Mouse (Mus musculus): ENCODE results near the gene Dbnl. TPM values are rescaled to one million over a fixed set of nuclear protein-coding genes. Genes with fewer than 3 reads are reported as not detected.

The Dbnl gene
- polyA plus RNA-seq, 1 experiment from 2014 or later: 113 TPM

DNA sequence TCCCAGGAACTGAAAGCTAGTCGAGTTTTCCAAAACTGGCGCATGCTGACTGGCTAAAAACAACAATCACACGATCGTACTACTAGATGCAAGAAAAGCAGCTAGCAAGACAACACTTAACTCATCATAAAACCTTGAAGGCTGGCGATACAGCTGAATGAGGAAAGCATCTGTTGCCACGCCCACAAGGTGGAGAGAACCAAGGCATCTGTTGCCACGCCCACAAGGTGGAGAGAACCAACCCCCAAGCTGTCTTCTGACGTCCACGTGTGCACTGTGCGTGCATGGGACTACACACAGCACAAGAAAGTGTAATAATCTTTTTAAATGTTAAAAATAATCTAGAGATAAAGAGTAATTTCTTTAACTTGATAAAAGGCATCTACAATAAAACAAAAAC lies 25.1 kb downstream of the Dbnl start:
- 76% methylated on average over 10 of the region's 10 CpGs for WGBS
- Histone ChIP-seq H3K4me3 (ENCODE audit: low read length) (no peak overlapping the region), H3K27me3 (ENCODE audit: control insufficient read depth, insufficient read depth, low read length) (no peaks in the 10 kb centered on the region), H3K27ac (ENCODE audit: low read depth, low read length) (no peak overlapping the region), H3K4me2 (replicated peaks; ENCODE audit: low read depth, low read length) (no peak overlapping the region), H3K4me1 (ENCODE audit: control insufficient read depth, insufficient read depth, low read length) (no peaks in the 10 kb centered on the region), H3K36me3 (ENCODE audit: control insufficient read depth, insufficient read depth, low read length) (no peaks in the 10 kb centered on the region), H3K9ac (ENCODE audit: low read depth, low read length) (no peak overlapping the region), H3K9me3 (ENCODE audit: control insufficient read depth, low read length) (no peaks in the 10 kb centered on the region)
- no peak for ATAC-seq (ENCODE audit: low FRiP score, low TSS enrichment)

- WGBS: 69% methylated on average over 2 of the region's 2 CpGs
- Histone ChIP-seq H3K27ac (ENCODE audit: low read depth, low read length) (no peak overlapping the region), H3K9ac (ENCODE audit: low read depth, low read length) (no peak overlapping the region), H3K4me3 (ENCODE audit: low read length) (no peak overlapping the region), H3K4me1 (ENCODE audit: control insufficient read depth, insufficient read depth, low read length) (no peaks in the 10 kb centered on the region), H3K27me3 (ENCODE audit: control insufficient read depth, insufficient read depth, low read length) (no peaks in the 10 kb centered on the region), H3K36me3 (ENCODE audit: control insufficient read depth, insufficient read depth, low read length) (no peaks in the 10 kb centered on the region), H3K9me3 (ENCODE audit: control insufficient read depth, low read length) (no peaks in the 10 kb centered on the region), H3K4me2 (replicated peaks; ENCODE audit: low read depth, low read length) (no peak overlapping the region)
- no peak for ATAC-seq (ENCODE audit: low FRiP score, low TSS enrichment)
Observed at GRCm38 (mm10) chr11:5819223-5819622, 30.9 kb downstream of the Dbnl start.

DNA sequence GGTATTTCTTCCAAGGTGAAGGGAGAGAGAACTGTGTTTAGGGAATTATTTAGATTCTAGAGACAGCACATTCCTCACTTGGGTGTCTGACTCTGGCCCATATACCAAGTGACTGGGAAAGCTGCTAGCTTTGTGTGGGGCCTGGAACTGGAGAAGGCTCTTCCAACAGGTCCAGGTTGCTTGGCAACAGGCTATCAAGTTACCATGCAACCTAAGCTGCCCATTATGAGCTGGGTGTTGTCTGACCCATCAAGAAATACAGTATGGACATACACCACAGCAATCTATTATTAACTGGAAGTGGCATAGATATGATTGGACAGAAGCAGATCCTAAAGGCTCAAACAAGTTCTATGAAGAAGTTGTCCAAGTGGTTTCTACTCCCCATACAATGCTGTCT lies 37.1 kb downstream of the Dbnl start:
- H3K4me2 ChIP-seq (replicated peaks; ENCODE audit: low read depth, low read length): no peak overlapping the region
- no peak for ATAC-seq (ENCODE audit: low FRiP score, low TSS enrichment)
- no peaks in the 10 kb centered on the region for H3K4me1 ChIP-seq (ENCODE audit: control insufficient read depth, insufficient read depth, low read length)
- no peaks in the 10 kb centered on the region for H3K27me3 ChIP-seq (ENCODE audit: control insufficient read depth, insufficient read depth, low read length)
- H3K9ac ChIP-seq (ENCODE audit: low read depth, low read length): no peak overlapping the region
- no peak overlapping the region for H3K27ac ChIP-seq (ENCODE audit: low read depth, low read length)
- no peak overlapping the region for H3K4me3 ChIP-seq (ENCODE audit: low read length)
- no peaks in the 10 kb centered on the region for H3K9me3 ChIP-seq (ENCODE audit: control insufficient read depth, low read length)
- peaks cover 19% of the 10 kb centered on the region for H3K36me3 ChIP-seq (ENCODE audit: control insufficient read depth, insufficient read depth, low read length)

GRCm38 (mm10) chr11:5827931-5828330 lies 39.6 kb downstream of the Dbnl start:
- ATAC-seq (ENCODE audit: low FRiP score, low TSS enrichment): no peak
- Histone ChIP-seq H3K9me3 (ENCODE audit: control insufficient read depth, low read length) (no peaks in the 10 kb centered on the region), H3K9ac (ENCODE audit: low read depth, low read length) (no peak overlapping the region), H3K36me3 (ENCODE audit: control insufficient read depth, insufficient read depth, low read length) (peaks cover 38% of the 10 kb centered on the region), H3K4me3 (ENCODE audit: low read length) (no peak overlapping the region), H3K4me2 (replicated peaks; ENCODE audit: low read depth, low read length) (no peak overlapping the region), H3K27me3 (ENCODE audit: control insufficient read depth, insufficient read depth, low read length) (no peaks in the 10 kb centered on the region), H3K27ac (ENCODE audit: low read depth, low read length) (no peak overlapping the region), H3K4me1 (ENCODE audit: control insufficient read depth, insufficient read depth, low read length) (no peaks in the 10 kb centered on the region)
- 87% methylated on average over 5 of the region's 5 CpGs for WGBS

DNA sequence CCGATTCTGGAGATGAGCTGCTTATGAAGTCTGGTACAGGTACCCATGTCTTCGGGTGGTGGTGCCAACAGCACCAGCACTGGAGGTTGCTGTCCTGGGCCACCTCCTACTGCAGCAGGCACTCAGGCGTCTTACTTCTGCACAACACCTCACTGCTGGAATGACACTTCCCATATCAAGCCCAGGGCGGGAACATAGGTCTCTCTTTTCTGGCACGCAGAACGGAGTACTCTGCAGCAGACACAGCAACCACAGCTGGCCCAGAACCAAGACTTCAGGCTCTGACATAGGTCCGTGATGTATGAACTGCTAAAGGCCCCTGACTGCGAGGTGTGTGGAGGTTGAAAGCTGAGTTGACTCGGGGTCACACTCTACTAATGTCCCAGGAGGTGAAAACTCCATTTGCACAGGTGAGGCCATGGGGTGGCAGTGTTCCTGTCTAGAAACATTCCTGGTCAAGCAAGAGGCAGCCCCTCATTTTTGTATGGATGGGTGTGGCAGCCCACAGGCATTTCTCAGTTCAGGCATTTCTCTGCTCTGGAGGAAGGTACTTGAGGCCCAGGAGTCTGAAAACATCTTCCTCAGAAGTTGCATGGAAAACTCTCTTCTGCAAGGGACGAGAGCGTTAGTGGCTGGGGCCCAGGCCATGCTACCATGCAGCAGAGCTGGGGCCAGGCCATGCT lies 40.4 kb downstream of the Dbnl start:
- H3K9ac ChIP-seq (ENCODE audit: low read depth, low read length): no peak overlapping the region
- H3K27me3 ChIP-seq (ENCODE audit: control insufficient read depth, insufficient read depth, low read length): no peaks in the 10 kb centered on the region
- WGBS: 88% methylated on average over 11 of the region's 11 CpGs
- no peaks in the 10 kb centered on the region for H3K4me1 ChIP-seq (ENCODE audit: control insufficient read depth, insufficient read depth, low read length)
- ATAC-seq (ENCODE audit: low FRiP score, low TSS enrichment): no peak
- peaks cover 41% of the 10 kb centered on the region for H3K36me3 ChIP-seq (ENCODE audit: control insufficient read depth, insufficient read depth, low read length)
- H3K27ac ChIP-seq (ENCODE audit: low read depth, low read length): no peak overlapping the region
- H3K9me3 ChIP-seq (ENCODE audit: control insufficient read depth, low read length): no peaks in the 10 kb centered on the region
- no peak overlapping the region for H3K4me3 ChIP-seq (ENCODE audit: low read length)
- H3K4me2 ChIP-seq (replicated peaks; ENCODE audit: low read depth, low read length): no peak overlapping the region

DNA sequence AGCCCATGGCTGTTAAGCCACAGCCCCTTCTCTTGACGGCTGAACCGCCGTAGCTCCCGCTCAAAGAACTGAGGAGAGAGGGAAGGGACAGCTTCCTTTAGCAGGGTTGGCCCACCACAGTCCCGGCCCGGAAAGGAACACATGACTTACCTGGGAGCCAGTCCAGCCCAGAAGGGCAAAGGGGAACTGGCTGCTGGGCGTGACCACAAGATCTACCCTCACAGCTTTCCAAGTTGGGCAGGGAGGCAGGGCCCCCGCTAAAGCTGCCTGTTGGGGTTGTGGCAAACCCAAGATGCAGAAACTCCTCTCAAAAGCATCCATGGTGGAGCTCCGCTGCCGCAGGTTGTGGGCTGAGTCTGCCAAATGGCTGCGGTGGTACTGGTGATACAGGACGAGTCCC lies 41.0 kb downstream of the Dbnl start:
- 95% methylated on average over 12 of the region's 12 CpGs for WGBS
- Histone ChIP-seq H3K27me3 (ENCODE audit: control insufficient read depth, insufficient read depth, low read length) (no peaks in the 10 kb centered on the region), H3K4me1 (ENCODE audit: control insufficient read depth, insufficient read depth, low read length) (no peaks in the 10 kb centered on the region), H3K4me3 (ENCODE audit: low read length) (no peak overlapping the region), H3K36me3 (ENCODE audit: control insufficient read depth, insufficient read depth, low read length) (peaks cover 45% of the 10 kb centered on the region), H3K9me3 (ENCODE audit: control insufficient read depth, low read length) (no peaks in the 10 kb centered on the region), H3K9ac (ENCODE audit: low read depth, low read length) (no peak overlapping the region; the same call in 1 of the 2 replicates), H3K4me2 (replicated peaks; ENCODE audit: low read depth, low read length) (no peak overlapping the region), H3K27ac (ENCODE audit: low read depth, low read length) (no peak overlapping the region)
- no peak for ATAC-seq (ENCODE audit: low FRiP score, low TSS enrichment)

GRCm38 (mm10) chr11:5834506-5834905 lies 46.2 kb downstream of the Dbnl start:
- Histone ChIP-seq H3K4me2 (replicated peaks; ENCODE audit: low read depth, low read length) (no peak overlapping the region), H3K4me3 (ENCODE audit: low read length) (no peak overlapping the region), H3K27me3 (ENCODE audit: control insufficient read depth, insufficient read depth, low read length) (no peaks in the 10 kb centered on the region), H3K9me3 (ENCODE audit: control insufficient read depth, low read length) (no peaks in the 10 kb centered on the region), H3K9ac (ENCODE audit: low read depth, low read length) (no peak overlapping the region), H3K4me1 (ENCODE audit: control insufficient read depth, insufficient read depth, low read length) (no peaks in the 10 kb centered on the region; the same call in 1 of the 2 replicates), H3K27ac (ENCODE audit: low read depth, low read length) (no peak overlapping the region), H3K36me3 (ENCODE audit: control insufficient read depth, insufficient read depth, low read length) (peaks cover 31% of the 10 kb centered on the region; the same call in 1 of the 2 replicates)
- WGBS: 60% methylated on average over 9 of the region's 9 CpGs
- no peak for ATAC-seq (ENCODE audit: low FRiP score, low TSS enrichment)

- Histone ChIP-seq H3K27me3 (ENCODE audit: control insufficient read depth, insufficient read depth, low read length) (no peaks in the 10 kb centered on the region), H3K36me3 (ENCODE audit: control insufficient read depth, insufficient read depth, low read length) (peaks cover 27% of the 10 kb centered on the region; the same call in 1 of the 2 replicates), H3K27ac (ENCODE audit: low read depth, low read length) (no peak overlapping the region), H3K9ac (ENCODE audit: low read depth, low read length) (no peak overlapping the region), H3K4me3 (ENCODE audit: low read length) (no peak overlapping the region), H3K9me3 (ENCODE audit: control insufficient read depth, low read length) (no peaks in the 10 kb centered on the region), H3K4me1 (ENCODE audit: control insufficient read depth, insufficient read depth, low read length) (no peaks in the 10 kb centered on the region; the same call in 1 of the 2 replicates), H3K4me2 (replicated peaks; ENCODE audit: low read depth, low read length) (no peak overlapping the region)
- 91% methylated on average over 7 of the region's 7 CpGs for WGBS
- no peak for ATAC-seq (ENCODE audit: low FRiP score, low TSS enrichment)
Observed at GRCm38 (mm10) chr11:5835057-5835456, 46.8 kb downstream of the Dbnl start.

DNA sequence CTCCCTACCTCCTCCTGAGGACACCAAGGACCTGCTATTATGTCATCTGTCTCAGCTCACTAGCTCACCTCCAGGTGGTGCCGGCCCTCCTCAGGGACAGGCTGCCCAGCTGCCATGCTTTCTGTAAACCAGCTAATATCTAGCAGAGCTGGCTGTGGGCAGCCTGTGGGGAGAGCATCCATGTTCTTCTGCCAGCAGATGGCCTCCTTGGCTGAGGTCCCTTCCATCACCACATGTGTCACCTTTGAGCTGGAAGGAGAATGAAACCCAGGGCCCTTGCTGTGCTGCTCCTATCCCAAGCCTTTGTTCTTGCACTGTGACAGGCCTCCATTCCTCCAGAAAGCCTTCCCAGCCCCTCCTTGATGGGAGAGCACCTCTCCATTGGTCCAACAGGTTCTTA lies 47.8 kb downstream of the Dbnl start:
- ATAC-seq (ENCODE audit: low FRiP score, low TSS enrichment): no peak
- 50% methylated on average over 1 of the region's 1 CpGs for WGBS

More for the DNA sequence above, 47.8 kb downstream of the Dbnl start:
- Histone ChIP-seq H3K9me3 (ENCODE audit: control insufficient read depth, low read length) (no peaks in the 10 kb centered on the region), H3K36me3 (ENCODE audit: control insufficient read depth, insufficient read depth, low read length) (peaks cover 23% of the 10 kb centered on the region; the same call in 1 of the 2 replicates), H3K9ac (ENCODE audit: low read depth, low read length) (no peak overlapping the region), H3K4me1 (ENCODE audit: control insufficient read depth, insufficient read depth, low read length) (no peaks in the 10 kb centered on the region; the same call in 1 of the 2 replicates), H3K27me3 (ENCODE audit: control insufficient read depth, insufficient read depth, low read length) (no peaks in the 10 kb centered on the region), H3K4me3 (ENCODE audit: low read length) (no peak overlapping the region), H3K4me2 (replicated peaks; ENCODE audit: low read depth, low read length) (no peak overlapping the region), H3K27ac (ENCODE audit: low read depth, low read length) (no peak overlapping the region)

Measured in kidney, embryonic 14.5 days (tissue).